11 mouse cellular contexts compared by ENCODE assay signal in genomic region chr9:110944265-110944664, GRCm38 (mm10). TPM values are rescaled to one million over a fixed set of nuclear protein-coding genes. Genes with fewer than 3 reads are reported as not detected.
DNase-seq lines count a peak whose midpoint lies in the region; ATAC-seq and TF ChIP-seq lines count a peak whose summit lies in the region.
"Had no signal": no experiment of that assay in that cellular context is flagged by ENCODE, and none has a peak within 500 bp of the region (broad histone marks: within the 10 kb centered on the region; RNA-seq: fewer than 3 reads in every experiment).

No protein-coding gene starts in this region.

- H3K27me3 ChIP-seq in hindbrain, embryonic 11.5 days (ENCODE audit: control insufficient read depth, insufficient read depth, low read length), result peaks cover 32% of the 10 kb centered on the region
- peaks cover 49% of the 10 kb centered on the region for H3K27me3 ChIP-seq in hindbrain, embryonic 12.5 days
- no peaks in the 10 kb centered on the region for H3K27me3 ChIP-seq in MEL (ENCODE audit: control insufficient read depth in 1 of 2, insufficient read depth in 2 of 2, low read length in 2 of 2)
- H3K27me3 ChIP-seq in hindbrain, embryonic 16.5 days (replicated peaks; ENCODE audit: control insufficient read depth, insufficient read depth, low read length), result peaks cover 12% of the 10 kb centered on the region

- no peaks in the 10 kb centered on the region for H3K79me2 ChIP-seq in MEL (ENCODE audit: control insufficient read depth, insufficient read depth, low read length, poor library complexity)

- TF ChIP-seq EP300 in MEL (IDR thresholded peaks at IDR 0.05; ENCODE audit: low read depth in 1 of 2, low read length in 2 of 2), result no peak

- no peak overlapping the region for H3K27ac ChIP-seq in hindbrain, embryonic 11.5 days (ENCODE audit: low read depth, low read length)
- H3K27ac ChIP-seq in hindbrain, embryonic 12.5 days, result no peak overlapping the region
- H3K27ac ChIP-seq in MEL (ENCODE audit: control insufficient read depth, low read depth, low read length), result no peak overlapping the region
- H3K27ac ChIP-seq in hindbrain, embryonic 16.5 days (ENCODE audit: low read depth, low read length), result no peak overlapping the region
- H3K27ac ChIP-seq: forebrain, embryonic 10.5 days had no signal

- no peak overlapping the region for H3K9ac ChIP-seq in hindbrain, embryonic 11.5 days (ENCODE audit: low read depth, low read length)
- no peak overlapping the region for H3K9ac ChIP-seq in hindbrain, embryonic 12.5 days
- H3K9ac ChIP-seq in MEL (ENCODE audit: control insufficient read depth, low read depth, low read length, poor library complexity, severe bottlenecking), result no peak overlapping the region
- H3K9ac ChIP-seq in hindbrain, embryonic 16.5 days (ENCODE audit: low read depth, low read length), result no peak overlapping the region

- 0 out of 2 replicates have a peak, but pooled peaks cover 2% of the 10 kb centered on the region for H3K4me1 ChIP-seq in hindbrain, embryonic 11.5 days (replicated peaks; ENCODE audit: control insufficient read depth, insufficient read depth, low read length)
- peaks cover 12% of the 10 kb centered on the region; the same call in 1 of the 2 replicates for H3K4me1 ChIP-seq in hindbrain, embryonic 12.5 days
- H3K4me1 ChIP-seq in MEL (ENCODE audit: control insufficient read depth in 1 of 2, insufficient read depth in 2 of 2, low read length in 2 of 2), result peaks cover 0 to 6% of the 10 kb centered on the region in 2 experiments; a peak in 1 of 4 replicates
- H3K4me1 ChIP-seq in hindbrain, embryonic 16.5 days (ENCODE audit: control insufficient read depth, insufficient read depth, low read depth, low read length), result no peaks in the 10 kb centered on the region; the same call in 1 of the 2 replicates

- no peaks in the 10 kb centered on the region for H3K9me3 ChIP-seq in hindbrain, embryonic 11.5 days (ENCODE audit: control insufficient read depth, low read length)
- H3K9me3 ChIP-seq in hindbrain, embryonic 12.5 days (replicated peaks), result no peaks in the 10 kb centered on the region
- no peaks in the 10 kb centered on the region for H3K9me3 ChIP-seq in MEL (replicated peaks; ENCODE audit: insufficient read depth, low read length)
- no peaks in the 10 kb centered on the region for H3K9me3 ChIP-seq in hindbrain, embryonic 16.5 days (ENCODE audit: control insufficient read depth, low read length)
- H3K9me3 ChIP-seq: forebrain, embryonic 10.5 days; megakaryocyte, embryonic 14.5 days had no signal

- DNase-seq in hindbrain, embryonic 11.5 days (ENCODE audit: low spot score), result peak; percentile 48
- peak; percentile 49 for DNase-seq in 3T3-L1 (ENCODE audit: low read depth, low spot score)
- peak; percentile 20 for DNase-seq in MEL (ENCODE audit: low read depth, low spot score)
- no peak for DNase-seq in urinary bladder, postnatal 4 days (ENCODE audit: low spot score in 2 of 2)
- no peak for DNase-seq in right cerebral cortex, postnatal 14 days
- DNase-seq in testis, postnatal 10 days (ENCODE audit: low spot score), result no peak

- H3K4me2 ChIP-seq in hindbrain, embryonic 11.5 days (replicated peaks; ENCODE audit: low read depth, low read length), result no peak overlapping the region
- no peak overlapping the region for H3K4me2 ChIP-seq in hindbrain, embryonic 12.5 days (replicated peaks)
- H3K4me2 ChIP-seq in hindbrain, embryonic 16.5 days (ENCODE audit: low read length), result no peak overlapping the region

- peak; percentile 25 for TF ChIP-seq RAD21 in MEL (IDR thresholded peaks at IDR 0.05; ENCODE audit: low read depth, low read length)

- 37% methylated on average over 13 of the region's 13 CpGs for WGBS in hindbrain, embryonic 11.5 days
- 35% methylated on average over 13 of the region's 13 CpGs for WGBS in hindbrain, embryonic 12.5 days
- WGBS in hindbrain, embryonic 16.5 days, result 34% methylated on average over 13 of the region's 13 CpGs

- ATAC-seq in hindbrain, embryonic 11.5 days (ENCODE audit: low FRiP score), result no peak
- no peak for ATAC-seq in hindbrain, embryonic 12.5 days (ENCODE audit: low FRiP score)
- peak; percentile 27 for ATAC-seq in hindbrain, embryonic 16.5 days

- TF ChIP-seq CTCF in MEL (IDR thresholded peaks at IDR 0.05 in 2 of 3, conservative IDR thresholded peaks at IDR 0.05 in 1 of 3; ENCODE audit: control insufficient read depth in 1 of 3, insufficient read depth in 1 of 3, low read depth in 2 of 3, low read length in 3 of 3, poor library complexity in 1 of 3, severe bottlenecking in 1 of 3), result peak; percentile 18 to 41 (median 40); a peak in 5 of 6 replicates

- no peak overlapping the region for H3K4me3 ChIP-seq in hindbrain, embryonic 11.5 days (ENCODE audit: low read depth, low read length)
- no peak overlapping the region for H3K4me3 ChIP-seq in hindbrain, embryonic 12.5 days
- H3K4me3 ChIP-seq in MEL (ENCODE audit: control insufficient read depth in 1 of 2, insufficient read depth in 1 of 2, low read depth in 2 of 2, low read length in 2 of 2), result no peak overlapping the region
- H3K4me3 ChIP-seq in hindbrain, embryonic 16.5 days (ENCODE audit: low read length), result no peak overlapping the region
- H3K4me3 ChIP-seq: forebrain, embryonic 10.5 days; megakaryocyte, embryonic 14.5 days had no signal

- TF ChIP-seq POLR2A in MEL (IDR thresholded peaks at IDR 0.05; ENCODE audit: control insufficient read depth in 1 of 2, insufficient read depth in 1 of 2, low read depth in 1 of 2, low read length in 2 of 2, poor library complexity in 1 of 2), result no peak

- H3K36me3 ChIP-seq in hindbrain, embryonic 11.5 days (ENCODE audit: control insufficient read depth, insufficient read depth, low read length), result no peaks in the 10 kb centered on the region
- H3K36me3 ChIP-seq in hindbrain, embryonic 12.5 days, result no peaks in the 10 kb centered on the region
- no peaks in the 10 kb centered on the region for H3K36me3 ChIP-seq in MEL (ENCODE audit: control insufficient read depth in 1 of 2, insufficient read depth in 2 of 2, low read length in 2 of 2)
- H3K36me3 ChIP-seq in hindbrain, embryonic 16.5 days (ENCODE audit: control insufficient read depth, insufficient read depth, low read length), result no peaks in the 10 kb centered on the region
- H3K36me3 ChIP-seq: forebrain, embryonic 10.5 days had no signal

TF ChIP-seq in MEL, 35 proteins besides CTCF, POLR2A, EP300 and RAD21:
- TF ChIP-seq POLR2AphosphoS2 (IDR thresholded peaks at IDR 0.05; ENCODE audit: low read length), result no peak
- no peak for TF ChIP-seq MAZ (IDR thresholded peaks at IDR 0.05; ENCODE audit: low read depth, low read length)
- no peak for TF ChIP-seq NELFE (IDR thresholded peaks at IDR 0.05; ENCODE audit: low read depth, low read length)
- no peak for TF ChIP-seq MYC (IDR thresholded peaks at IDR 0.05; ENCODE audit: low read depth, low read length)
- no peak for TF ChIP-seq USF1 (IDR thresholded peaks at IDR 0.05; ENCODE audit: low read depth, low read length)
- no peak for TF ChIP-seq MYB (IDR thresholded peaks at IDR 0.05; ENCODE audit: low read depth, low read length)
- peak; percentile 37 for TF ChIP-seq SMC3 (IDR thresholded peaks at IDR 0.05; ENCODE audit: low read depth, low read length)

RNA-seq across cellular contexts. Expression of gene Tdgf1, which starts 1.7 kb away (rescaled TPM):
- not detected in 2 replicates for polyA plus RNA-seq in hindbrain, embryonic 11.5 days (2014; fragmentation: Nextera tagmentation; extraction: Ambion mirVana)
- not detected in 2 replicates for polyA plus RNA-seq in hindbrain, embryonic 12.5 days (2016; fragmentation: Nextera tagmentation; extraction: Ambion mirVana)
- not detected in 2 replicates for total RNA-seq in MEL (2012; rRNA removed)
- not detected for polyA plus RNA-seq in MEL (2012; ENCODE audit: insufficient read depth in 1 of 2, insufficient read length in 2 of 2, low read depth in 1 of 2, low replicate concordance in 2 of 2, missing spikeins in 1 of 2)
- polyA plus RNA-seq in hindbrain, embryonic 16.5 days (2015; fragmentation: Nextera tagmentation; extraction: Ambion mirVana), result 0.20 and 0.28 TPM in 2 replicates
- polyA plus RNA-seq: kidney, embryonic 16.5 days had no signal

RNA-seq across cellular contexts. Expression of gene Lrrc2, which starts 7.1 kb away (rescaled TPM):
- polyA plus RNA-seq in hindbrain, embryonic 11.5 days (2014; fragmentation: Nextera tagmentation; extraction: Ambion mirVana), result 0.06 and 0.21 TPM in 2 replicates
- polyA plus RNA-seq in hindbrain, embryonic 12.5 days (2016; fragmentation: Nextera tagmentation; extraction: Ambion mirVana), result 0.09 and 0.12 TPM in 2 replicates
- not detected in 2 replicates for total RNA-seq in MEL (2012; rRNA removed)
- under 1 TPM in 1 of 2 experiments, not detected in 1; 0.07 TPM for polyA plus RNA-seq in MEL (2012; ENCODE audit: insufficient read depth in 1 of 2, insufficient read length in 2 of 2, low read depth in 1 of 2, low replicate concordance in 2 of 2, missing spikeins in 1 of 2)
- polyA plus RNA-seq in hindbrain, embryonic 16.5 days (2015; fragmentation: Nextera tagmentation; extraction: Ambion mirVana), result 1.1 and 1.2 TPM in 2 replicates

RNA-seq across cellular contexts. Expression of gene Fam240a, which starts 27.6 kb away (rescaled TPM):
- not detected in 2 replicates for polyA plus RNA-seq in hindbrain, embryonic 11.5 days (2014; fragmentation: Nextera tagmentation; extraction: Ambion mirVana)
- polyA plus RNA-seq in hindbrain, embryonic 12.5 days (2016; fragmentation: Nextera tagmentation; extraction: Ambion mirVana), result not detected in 2 replicates
- total RNA-seq in MEL (2012; rRNA removed), result not detected in 2 replicates
- not detected for polyA plus RNA-seq in MEL (2012; ENCODE audit: insufficient read depth in 1 of 2, insufficient read length in 2 of 2, low read depth in 1 of 2, low replicate concordance in 2 of 2, missing spikeins in 1 of 2)
- not detected in 2 replicates for polyA plus RNA-seq in hindbrain, embryonic 16.5 days (2015; fragmentation: Nextera tagmentation; extraction: Ambion mirVana)
- polyA plus RNA-seq: forebrain, embryonic 10.5 days; kidney, embryonic 16.5 days had no signal

RNA-seq across cellular contexts. Expression of gene Rtp3, which starts 46.1 kb away (rescaled TPM):
- polyA plus RNA-seq in hindbrain, embryonic 11.5 days (2014; fragmentation: Nextera tagmentation; extraction: Ambion mirVana), result 0.21 TPM in 1 of 2 replicates, not detected in the other
- polyA plus RNA-seq in hindbrain, embryonic 12.5 days (2016; fragmentation: Nextera tagmentation; extraction: Ambion mirVana), result not detected in 2 replicates
- total RNA-seq in MEL (2012; rRNA removed), result not detected in 2 replicates
- polyA plus RNA-seq in MEL (2012; ENCODE audit: insufficient read depth in 1 of 2, insufficient read length in 2 of 2, low read depth in 1 of 2, low replicate concordance in 2 of 2, missing spikeins in 1 of 2), result not detected
- not detected in 2 replicates for polyA plus RNA-seq in hindbrain, embryonic 16.5 days (2015; fragmentation: Nextera tagmentation; extraction: Ambion mirVana)
- polyA plus RNA-seq: forebrain, embryonic 10.5 days had no signal

Comparison
In these comparisons a context has a peak if more than half of its experiments do, and no peak if none do; other contexts are left out.
1. DNase-seq: peak in hindbrain, embryonic 11.5 days (single experiment), 3T3-L1 (single experiment) and MEL (single experiment); none in urinary bladder, postnatal 4 days (0 of 2), right cerebral cortex, postnatal 14 days (single experiment) and testis, postnatal 10 days (single experiment).